Mouse (Mus musculus): Measurements from ENCODE around the gene Adamtsl4.
"Not testable (repeated sequence)": the region's sequence is repeated elsewhere in the genome, so short reads cannot be mapped to it uniquely, and the experiment has no call there.

Adamtsl4 gene

DNA sequence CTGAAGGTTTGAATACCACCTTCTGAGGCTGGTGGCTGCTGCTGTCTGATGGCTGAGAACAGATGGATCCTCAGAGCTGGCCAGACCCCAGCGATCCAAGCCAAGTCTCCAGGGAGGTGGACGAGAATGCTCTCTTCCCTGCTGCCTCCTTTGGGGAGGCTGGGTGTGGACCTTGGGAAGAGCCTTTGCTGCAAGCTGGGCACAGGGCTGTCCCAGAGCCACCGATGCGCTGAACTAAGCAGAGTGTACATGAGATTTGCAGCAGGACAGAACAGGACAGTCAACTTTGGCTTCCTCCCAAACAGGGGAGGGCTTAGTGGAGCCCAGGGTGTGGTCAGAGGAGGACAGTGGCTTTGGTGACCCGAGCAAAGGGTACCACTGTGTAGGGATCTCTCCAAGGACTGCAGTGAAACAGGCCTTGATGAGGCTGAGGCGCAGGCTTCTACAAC, 12.5 kb upstream of the Adamtsl4 start:
- no peak for ATAC-seq (ENCODE audit: low TSS enrichment)

DNA sequence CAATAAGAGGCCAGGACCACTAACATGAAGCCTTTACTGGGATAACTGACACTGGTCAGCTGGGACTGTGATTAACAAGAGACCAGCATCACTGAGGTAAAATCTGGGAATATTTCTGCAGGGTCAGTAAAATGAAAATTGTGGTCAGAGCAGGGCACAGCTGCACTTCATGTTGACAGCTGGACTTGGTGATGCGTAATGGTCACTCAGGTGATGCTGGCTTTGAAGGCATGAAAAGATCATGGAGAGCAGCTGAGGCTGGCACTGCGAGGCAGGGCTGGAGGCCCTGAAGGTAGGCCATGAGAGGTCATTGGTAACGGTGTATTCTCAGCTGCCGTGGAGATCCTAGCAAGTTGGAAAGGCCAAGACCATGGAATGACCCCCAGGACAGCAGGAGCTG, 10.6 kb upstream of the Adamtsl4 start:
- ATAC-seq (ENCODE audit: low TSS enrichment): no peak

DNA sequence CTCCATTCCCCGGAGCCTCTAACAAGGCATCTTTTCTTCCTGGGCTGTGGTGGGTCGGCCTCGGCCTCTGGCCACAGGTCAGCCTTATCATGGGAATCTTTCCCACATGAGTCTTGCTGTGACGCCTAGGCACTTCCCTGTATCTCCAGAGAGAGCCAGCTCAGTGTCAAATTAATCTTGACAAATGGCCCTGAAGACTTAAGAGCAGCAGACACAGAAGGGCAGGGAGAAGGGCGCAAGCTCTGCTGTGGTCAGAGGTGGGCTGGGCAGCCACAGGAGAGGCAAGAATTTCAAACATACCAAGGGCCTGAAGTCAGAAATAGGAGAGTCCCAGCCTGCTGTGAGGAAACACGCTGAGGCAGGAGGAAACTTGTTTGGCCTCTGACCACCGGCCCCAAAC, 8.6 kb upstream of the Adamtsl4 start:
- no peak for ATAC-seq (ENCODE audit: low TSS enrichment)

DNA sequence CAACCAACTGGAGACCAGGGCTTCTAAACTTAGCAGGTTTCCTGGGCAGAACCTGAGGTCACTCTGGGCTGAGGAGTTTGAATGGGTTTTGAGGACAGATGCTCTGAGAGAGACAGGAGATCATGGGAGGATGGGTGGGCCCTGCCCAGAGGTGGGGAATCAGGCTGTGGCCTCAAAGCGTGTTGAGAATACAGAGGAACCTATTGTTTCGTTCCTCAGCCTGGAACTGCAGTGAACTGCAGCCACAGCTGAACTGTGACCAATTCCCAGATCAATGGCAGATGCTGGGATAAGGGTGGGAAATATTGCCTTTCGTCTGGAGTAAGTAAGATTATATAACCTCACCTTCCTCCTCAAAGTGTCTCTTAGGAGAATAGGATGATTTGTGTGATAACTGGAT, 8.1 kb upstream of the Adamtsl4 start:
- no peak for ATAC-seq (ENCODE audit: low TSS enrichment)

DNA sequence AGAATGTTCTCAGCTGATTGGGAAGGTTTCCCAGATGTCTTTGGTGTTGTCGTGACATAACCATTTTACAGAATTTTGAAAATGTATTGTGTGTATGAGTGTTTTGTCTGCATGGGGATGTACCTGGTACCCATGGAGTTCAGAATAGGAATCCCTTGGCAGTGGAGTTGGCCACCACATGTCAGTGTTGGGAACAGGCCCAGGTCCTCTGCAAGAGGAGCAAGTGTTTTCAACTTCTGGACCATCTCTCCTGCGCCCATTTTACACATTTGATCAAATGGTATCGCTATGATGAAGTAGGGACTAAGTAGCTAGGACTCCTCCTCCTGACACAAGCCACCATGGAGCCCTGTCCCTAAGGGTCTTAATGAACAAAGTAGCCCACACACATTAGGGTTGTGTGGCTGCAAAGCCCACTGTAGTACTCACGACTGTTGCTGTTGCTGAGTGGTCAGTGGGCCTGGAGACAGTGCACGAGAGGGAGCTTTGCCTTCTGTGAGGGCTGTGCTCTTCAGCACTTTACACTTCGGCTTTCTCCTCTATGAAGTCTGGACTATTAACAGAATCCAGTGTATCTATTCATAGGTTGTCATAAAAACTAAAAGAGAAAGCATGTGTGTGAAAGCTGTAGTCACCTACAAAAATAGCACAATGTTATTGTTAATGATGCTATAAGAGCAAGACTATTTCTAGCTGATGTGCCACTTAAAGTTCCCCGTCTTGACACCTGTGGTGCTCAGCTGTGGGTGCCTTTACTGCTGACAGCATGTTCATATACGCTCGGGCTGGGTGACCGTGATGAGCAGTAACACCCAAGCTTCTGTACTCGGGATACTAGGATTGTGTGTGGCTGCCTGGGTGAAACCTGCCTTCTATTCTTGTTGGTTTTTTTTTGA, 7.3 kb upstream of the Adamtsl4 start:
- peak; percentile 54 for ATAC-seq (ENCODE audit: low TSS enrichment)

DNA sequence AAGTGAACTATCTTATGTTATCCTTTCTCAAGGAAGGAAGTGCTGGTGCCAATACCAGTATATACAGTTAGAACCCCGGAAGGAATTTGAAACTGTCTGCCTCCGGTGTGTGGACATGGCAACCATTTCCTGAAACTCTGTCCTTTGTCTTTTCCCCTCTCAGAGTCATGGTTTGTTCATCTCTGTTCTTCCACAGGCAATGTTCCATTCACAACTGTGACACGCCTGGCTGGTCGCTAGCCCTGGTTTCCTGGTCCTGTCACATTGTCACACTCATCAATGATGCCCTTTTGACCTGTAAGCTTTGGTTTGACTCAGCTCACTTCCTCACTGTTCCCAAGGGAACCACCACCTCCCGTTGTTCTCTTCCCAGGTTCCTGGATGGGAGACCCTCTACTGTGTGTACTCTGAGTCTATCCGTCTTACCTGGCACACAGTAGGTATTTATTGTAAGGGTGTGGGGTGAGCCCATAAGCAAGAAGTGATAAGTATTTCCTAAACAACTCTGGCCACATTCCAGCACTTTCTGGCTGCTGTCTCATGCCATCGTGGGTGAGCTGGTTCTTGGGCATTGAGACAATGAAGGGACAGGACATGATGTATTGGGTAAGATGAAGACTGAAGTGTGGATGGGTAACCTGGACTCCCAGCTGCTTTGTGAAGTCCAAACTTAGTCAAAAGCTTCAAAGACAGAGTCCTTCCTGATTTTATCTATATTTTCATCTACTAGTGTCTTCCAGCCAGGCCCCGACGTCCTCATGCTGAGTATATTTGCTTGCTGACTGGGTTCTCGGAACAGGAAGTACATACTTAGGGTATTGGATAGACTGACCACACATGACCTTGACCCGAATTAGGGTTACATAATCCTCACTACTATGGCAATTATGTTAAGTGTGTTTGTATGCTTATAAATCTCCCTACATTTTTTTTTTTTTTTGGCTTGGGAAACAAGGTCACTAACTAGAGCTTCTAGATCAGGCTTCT, 6.4 kb upstream of the Adamtsl4 start:
- ATAC-seq (ENCODE audit: low TSS enrichment): no peak

DNA sequence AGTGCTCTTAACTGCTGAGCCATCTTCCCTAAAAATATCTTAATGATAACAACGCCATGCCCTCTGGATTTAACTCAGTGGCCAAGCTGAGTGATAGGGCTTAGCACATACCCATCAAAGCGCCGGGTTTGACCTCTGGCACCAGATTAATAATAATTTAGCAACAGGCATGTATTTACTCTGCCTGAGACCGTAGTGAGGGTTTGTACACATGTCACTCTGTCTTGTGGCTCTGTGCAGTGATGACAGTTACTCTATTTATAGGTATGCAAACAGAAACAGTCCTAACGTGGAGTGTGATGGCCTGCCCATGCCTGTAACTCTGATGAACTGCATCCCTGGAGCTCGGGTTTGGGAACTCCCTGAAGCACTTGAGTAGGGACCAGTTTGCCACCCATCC, 5.0 kb upstream of the Adamtsl4 start:
- ATAC-seq (ENCODE audit: low TSS enrichment): no peak

DNA sequence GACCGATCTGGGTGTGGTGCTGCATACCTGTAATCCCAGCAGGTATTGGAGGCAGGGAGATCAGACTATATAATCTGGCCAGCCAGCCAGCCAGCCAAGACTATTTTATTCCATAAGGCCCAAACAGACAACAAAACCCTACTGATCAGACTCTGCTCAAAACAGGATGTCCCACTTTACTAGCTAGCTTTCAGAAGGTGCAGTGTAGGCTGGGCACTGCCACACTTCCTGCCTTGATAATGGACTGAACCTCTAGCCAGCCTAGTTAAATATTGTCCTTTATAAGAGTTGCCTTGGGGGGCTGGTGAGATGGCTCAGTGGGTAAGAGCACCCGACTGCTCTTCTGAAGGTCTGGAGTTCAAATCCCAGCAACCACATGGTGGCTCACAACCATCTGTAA, 2.8 kb upstream of the Adamtsl4 start:
- not testable (repeated sequence) for ATAC-seq (ENCODE audit: low TSS enrichment)

DNA sequence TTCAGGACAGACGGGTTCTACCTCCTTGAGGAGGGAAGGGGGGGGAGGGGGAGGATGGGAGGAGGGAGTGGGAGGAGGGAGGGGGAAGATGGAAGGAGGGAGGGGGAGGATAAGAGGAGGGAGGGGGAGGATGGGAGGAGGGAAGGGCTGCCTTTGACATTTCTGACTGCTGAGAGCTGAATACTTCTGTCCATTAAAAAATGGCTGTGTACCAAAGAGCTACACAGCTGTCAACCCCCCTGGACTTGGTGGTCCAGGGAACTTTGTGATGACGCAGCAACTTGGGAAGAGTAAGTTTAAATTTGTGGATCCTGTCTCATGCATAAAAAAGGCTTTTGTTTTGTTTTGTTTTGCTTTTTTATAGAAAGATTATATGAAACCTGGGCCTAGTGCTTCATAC, 2.2 kb upstream of the Adamtsl4 start:
- ATAC-seq (ENCODE audit: low TSS enrichment): no peak

DNA sequence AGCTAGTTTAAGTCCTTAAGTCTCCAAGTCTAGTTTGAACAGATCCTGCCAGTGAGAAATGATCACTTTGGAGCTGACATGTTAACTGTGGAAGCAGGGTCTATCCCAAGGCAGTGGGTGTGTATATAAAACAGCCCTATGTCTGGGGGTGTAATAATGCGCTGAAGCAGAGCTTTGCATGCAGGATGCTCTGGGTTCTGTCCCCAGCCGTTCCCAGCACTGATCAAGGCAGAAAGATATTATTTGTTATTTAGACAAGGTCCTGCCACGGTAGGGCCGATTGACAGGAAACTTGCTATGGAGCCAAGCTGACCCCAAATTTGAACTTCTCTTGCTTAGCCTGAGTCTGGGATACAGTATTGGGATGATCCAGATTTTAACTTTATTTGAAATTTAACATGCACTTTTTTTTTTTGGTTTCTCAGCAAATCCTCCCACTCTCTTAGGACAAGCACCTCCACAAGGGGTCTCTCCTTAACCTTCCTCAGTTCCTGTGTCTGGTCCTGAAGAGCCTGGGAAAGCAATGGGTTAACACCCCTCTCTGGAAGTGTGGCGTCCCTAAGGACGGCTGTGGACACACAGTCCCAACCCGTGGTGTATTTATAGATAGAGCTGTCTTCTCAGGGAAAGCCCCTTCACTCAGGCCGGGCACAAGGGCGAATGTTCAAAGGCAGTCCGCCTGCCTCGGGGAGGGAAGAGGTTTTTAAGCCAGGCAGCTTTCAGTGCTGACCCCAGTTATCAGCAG, 1.6 kb upstream of the Adamtsl4 start:
- ATAC-seq (ENCODE audit: low TSS enrichment): no peak

DNA sequence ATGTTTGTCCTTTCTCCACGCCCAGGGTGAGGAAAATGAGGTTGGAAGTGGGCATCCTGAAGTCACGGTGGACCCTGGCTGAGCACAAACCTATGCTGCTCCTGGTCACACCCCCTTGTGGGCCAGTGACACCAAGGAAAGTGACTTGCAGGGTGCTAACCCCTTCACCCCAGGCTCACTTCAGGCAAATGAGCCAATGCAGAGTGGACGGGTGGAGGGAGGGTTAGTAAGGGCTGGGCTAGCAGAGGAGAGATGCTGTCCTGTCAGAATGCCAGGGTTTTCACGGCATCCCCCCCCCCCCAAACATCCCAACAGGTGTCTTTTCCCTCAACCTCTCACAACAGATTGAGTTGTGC, 571 bp downstream of the Adamtsl4 start:
- ATAC-seq (ENCODE audit: low TSS enrichment): no peak

DNA sequence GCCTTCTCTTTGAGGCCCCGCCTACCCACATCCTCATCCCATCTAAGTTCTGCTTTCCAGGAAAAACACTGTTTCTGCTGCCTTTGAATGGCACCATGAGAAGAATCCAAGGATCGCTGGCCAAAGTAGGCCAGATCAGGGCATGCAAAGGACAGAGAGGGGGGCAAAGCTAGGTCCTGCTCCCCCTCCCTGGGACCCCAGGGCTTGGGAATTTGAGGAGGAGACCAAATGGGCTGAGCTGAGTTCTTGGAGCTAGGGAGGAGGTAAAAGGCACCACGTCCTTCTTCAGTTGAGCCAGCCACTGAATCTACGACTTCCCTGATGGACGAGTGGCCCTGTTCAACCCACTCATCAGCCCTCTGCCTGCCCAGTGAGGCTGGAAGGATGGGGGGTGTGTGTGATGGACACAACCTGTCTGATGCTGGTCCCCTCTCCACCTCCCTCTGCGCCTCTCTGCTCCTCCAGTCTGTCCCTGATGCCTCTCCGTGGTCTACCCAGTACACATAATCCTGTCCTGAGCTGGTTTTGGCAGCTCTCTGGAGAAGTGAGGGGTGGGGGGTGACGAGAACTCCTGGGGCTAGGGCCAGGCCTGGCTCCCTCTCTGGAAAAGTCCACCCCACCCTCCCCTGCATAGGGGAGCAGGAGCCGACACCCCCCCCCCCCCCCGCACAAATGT, 1.1 kb downstream of the Adamtsl4 start:
- no peak for ATAC-seq (ENCODE audit: low TSS enrichment)

DNA sequence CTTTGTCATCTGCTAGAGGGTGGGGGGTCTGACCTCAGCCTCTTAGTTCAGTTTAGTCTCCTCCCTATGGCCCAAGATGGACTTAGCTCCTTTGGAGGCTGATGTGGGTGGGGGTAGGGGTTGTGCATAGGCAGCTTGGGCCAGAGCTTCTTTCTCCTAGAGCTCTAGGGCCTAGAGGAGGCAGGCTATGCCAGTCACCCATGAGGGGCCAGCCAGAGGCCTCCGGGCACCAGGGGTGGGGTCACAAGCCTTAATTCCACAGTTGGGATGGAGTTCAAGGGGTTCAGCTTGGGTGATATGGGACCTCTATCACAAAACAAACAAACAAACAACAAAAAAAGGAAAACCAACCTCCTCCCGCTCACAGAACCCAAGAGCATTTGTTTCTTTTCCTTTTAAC, 2.0 kb downstream of the Adamtsl4 start:
- no peak for ATAC-seq (ENCODE audit: low TSS enrichment)

DNA sequence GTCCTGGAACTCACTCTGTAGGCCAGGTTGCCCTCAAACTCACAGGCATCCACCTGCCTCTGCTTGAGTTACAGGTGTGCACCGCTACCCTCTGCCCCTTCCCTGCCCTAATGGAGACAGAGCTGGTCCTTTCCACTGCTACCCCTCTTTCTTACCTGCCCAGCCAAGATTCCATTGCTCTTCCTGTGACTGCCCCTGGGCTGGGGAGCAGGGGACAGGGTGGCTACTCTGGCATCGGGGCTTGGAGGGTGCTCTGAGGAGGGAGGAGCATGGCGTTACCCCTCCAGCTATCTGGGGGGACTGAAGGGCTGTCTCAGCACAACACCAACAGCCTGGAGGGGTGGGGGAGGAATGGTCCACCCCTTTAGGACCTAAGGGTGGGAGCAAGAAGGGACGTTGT, 2.4 kb downstream of the Adamtsl4 start:
- no peak for ATAC-seq (ENCODE audit: low TSS enrichment)

DNA sequence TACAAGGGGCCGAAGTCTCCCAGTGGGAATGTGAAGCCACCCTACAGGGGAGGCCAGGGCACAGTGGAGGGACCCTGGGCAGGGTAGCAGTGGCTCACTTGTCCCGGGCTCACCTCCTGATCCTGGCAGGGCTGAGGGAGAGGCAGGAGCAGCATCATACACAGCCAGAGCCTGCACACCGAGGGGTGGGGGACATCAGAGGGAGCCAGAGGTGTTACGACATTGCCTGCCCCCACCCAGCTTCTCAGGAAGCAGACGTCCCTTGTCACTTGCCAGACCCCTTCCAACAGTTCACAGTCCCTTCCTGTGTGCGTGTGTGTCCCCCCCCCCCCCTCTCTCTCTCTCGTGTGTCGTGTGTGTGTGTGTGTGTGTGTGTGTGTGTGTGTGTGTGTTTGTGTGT, 2.9 kb downstream of the Adamtsl4 start:
- ATAC-seq (ENCODE audit: low TSS enrichment): no peak

DNA sequence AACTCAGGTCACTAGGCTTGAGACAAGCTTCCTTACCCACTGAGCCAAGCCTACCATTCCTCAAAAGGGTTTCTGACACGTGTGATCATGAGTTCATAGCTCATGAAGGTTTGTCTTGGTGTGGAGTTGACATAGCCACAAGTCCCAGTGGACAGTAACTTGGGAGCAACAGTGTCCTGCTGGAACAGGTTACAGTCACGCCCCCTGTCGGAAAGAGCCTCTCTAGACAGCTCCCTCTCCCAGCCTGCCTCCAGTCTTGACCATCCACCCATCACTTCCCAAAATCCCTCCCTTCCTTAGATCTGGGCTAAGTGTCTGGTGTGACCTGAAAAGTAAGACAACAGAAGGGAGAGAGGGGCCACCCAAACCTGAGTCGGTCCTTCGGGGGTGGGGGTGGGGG, 4.8 kb downstream of the Adamtsl4 start:
- no peak for ATAC-seq (ENCODE audit: low TSS enrichment)

DNA sequence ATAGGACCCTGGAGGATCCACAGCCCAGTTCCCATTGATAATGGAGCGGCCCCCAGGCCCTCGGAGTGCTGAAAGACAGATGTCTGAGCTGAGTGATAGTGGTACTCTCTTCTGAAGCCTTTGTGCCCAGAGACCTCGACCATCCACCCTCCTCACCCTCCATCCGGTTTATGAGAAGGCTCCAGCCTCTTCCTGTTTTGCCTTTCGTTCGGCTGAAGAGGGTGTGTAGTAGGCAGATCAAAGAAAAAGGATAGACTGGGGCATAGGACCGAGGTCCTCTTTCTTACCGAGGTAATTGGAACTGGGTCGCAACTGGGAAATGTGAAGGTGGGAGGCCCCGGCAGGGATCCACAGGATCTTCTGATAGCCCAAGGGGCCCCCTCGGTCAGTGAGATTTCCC, 6.4 kb downstream of the Adamtsl4 start:
- no peak for ATAC-seq (ENCODE audit: low TSS enrichment)

DNA sequence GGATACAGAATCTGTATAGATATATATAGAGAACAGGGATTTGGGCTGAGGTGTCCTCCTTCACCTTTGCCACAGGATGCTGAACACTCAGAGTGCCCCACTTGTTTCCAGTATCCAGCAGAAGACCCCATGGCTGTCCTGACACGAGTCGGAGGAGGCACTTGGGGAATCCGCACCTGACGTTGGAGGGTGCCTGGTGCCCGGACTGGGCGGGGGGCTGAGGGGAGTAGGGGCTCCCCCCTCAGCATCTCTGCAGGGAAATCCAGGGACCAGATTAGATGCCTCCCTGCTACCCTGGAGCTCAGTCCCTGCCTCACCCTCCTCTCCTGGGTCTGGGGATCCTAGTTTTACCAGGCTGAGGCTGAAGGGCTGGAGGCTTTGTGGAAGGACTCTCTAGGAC, 7.0 kb downstream of the Adamtsl4 start:
- ATAC-seq (ENCODE audit: low TSS enrichment): no peak

DNA sequence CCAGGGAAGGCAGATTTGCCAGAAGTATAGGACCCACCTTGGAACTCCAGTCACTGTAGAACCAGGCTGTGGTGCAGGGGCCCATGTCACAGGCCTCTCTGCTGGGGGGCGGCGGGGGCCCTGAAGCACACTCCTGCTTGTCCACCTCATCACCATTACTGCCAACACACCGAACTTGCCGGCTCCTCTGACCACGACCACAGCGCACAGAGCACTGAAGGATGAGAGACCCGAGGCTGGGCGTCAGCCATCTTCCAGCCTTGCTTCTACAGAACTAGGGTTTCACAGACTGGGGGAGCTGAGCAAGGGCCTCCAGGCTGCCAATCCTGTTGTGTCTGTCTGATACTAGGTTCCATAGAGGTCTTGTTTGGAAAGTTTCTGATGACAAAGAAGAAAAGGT, 8.2 kb downstream of the Adamtsl4 start:
- no peak for ATAC-seq (ENCODE audit: low TSS enrichment)

DNA sequence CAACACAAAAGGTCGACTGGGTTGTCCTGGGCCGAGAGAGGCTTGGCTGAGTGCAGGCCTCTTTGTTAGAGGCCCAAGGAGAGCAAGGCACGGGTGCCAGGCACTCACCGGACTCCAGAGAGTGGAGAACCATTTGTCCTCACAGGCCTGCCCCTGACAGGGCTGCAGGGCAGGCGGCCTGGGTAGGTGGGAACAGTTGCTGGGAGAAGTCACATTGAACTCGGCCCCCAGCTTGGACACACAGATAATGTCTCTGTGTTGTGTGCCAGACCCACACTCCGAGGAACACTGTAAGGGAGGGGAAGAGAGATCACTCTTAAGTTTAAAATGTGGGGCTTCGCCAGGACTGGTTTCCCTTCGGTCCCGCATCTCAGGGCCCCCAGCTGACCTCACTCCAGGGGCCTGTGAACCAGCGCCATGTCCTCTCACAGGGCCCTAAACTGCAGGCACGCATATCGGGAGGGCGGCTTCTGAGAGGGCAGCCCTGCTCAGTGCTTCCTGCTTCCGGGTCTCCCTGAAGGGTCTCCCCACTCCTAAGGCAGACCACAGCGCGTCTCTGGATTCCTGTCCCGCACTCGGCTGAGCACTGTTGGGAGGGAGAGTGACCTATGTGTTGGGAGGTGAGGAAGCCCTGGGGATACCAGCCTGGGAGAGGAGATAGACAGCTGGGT, 10.2 kb downstream of the Adamtsl4 start:
- ATAC-seq (ENCODE audit: low TSS enrichment): no peak

All from frontal cortex, adult (tissue).